Mouse (Mus musculus): ENCODE data around the gene Tcte1.

Tcte1 gene

GRCm38 (mm10) chr17:45563655-45564530 lies 40.7 kb downstream of the Tcte1 start, which contains the start of gene Slc35b2:
Gene Slc35b2, plus strand, starts transcription at chr17:45563874.
- in situ Hi-C loops (cut with MseI, MboI), result no loop called here

- in situ Hi-C loops (cut with MseI, MboI), result no loop called here
Measured at GRCm38 (mm10) chr17:45564531-45565084, 41.4 kb downstream of the Tcte1 start.

- in situ Hi-C loops (cut with MseI, MboI), result no loop called here
Measured at GRCm38 (mm10) chr17:45565103-45565502, 41.9 kb downstream of the Tcte1 start.

DNA sequence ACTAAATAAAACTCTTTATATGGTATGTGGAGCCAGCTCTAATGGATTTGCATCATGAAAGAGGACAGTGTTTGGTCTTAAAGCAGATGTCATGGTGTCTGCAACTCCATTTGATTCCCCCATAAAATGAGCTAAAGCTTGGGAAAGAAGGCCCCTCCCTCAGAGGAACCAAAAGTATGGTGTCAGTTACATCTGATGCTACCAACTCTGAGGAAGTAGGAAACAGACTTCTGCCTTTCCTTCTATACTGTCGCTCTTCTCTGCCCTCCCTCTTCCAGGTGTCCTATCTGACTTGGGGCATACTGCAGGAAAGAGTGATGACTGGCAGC lies 42.8 kb downstream of the Tcte1 start:
- in situ Hi-C loops (cut with MseI, MboI), result no loop called here

- in situ Hi-C loops (cut with MseI, MboI), result no loop called here
Measured at GRCm38 (mm10) chr17:45566360-45567161, 43.3 kb downstream of the Tcte1 start.

- in situ Hi-C loops (cut with MseI, MboI), result no loop called here
Measured at GRCm38 (mm10) chr17:45567162-45567601, 43.9 kb downstream of the Tcte1 start.

DNA sequence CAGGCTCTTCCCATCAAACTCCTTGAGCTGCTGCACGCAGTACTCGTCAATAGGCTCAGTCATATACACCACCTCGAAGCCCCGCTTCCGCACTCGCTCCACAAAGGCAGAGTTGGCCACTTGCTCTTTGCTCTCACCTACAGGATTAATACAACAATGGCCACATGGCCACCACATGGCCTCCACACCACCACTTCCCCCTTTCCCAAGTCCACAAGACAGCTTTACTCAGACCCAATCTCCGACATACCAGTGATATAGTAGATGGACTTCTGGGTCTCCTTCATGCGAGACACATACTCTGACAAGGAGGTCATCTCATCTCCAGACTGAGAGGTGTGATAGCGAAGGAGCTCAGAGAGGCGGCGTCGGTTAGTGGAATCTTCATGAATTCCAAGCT lies 45.8 kb downstream of the Tcte1 start:
- in situ Hi-C loops (cut with MseI, MboI), result no loop called here

- in situ Hi-C loops (cut with MseI, MboI), result no loop called here
Measured at GRCm38 (mm10) chr17:45569999-45570398, 46.8 kb downstream of the Tcte1 start.

DNA sequence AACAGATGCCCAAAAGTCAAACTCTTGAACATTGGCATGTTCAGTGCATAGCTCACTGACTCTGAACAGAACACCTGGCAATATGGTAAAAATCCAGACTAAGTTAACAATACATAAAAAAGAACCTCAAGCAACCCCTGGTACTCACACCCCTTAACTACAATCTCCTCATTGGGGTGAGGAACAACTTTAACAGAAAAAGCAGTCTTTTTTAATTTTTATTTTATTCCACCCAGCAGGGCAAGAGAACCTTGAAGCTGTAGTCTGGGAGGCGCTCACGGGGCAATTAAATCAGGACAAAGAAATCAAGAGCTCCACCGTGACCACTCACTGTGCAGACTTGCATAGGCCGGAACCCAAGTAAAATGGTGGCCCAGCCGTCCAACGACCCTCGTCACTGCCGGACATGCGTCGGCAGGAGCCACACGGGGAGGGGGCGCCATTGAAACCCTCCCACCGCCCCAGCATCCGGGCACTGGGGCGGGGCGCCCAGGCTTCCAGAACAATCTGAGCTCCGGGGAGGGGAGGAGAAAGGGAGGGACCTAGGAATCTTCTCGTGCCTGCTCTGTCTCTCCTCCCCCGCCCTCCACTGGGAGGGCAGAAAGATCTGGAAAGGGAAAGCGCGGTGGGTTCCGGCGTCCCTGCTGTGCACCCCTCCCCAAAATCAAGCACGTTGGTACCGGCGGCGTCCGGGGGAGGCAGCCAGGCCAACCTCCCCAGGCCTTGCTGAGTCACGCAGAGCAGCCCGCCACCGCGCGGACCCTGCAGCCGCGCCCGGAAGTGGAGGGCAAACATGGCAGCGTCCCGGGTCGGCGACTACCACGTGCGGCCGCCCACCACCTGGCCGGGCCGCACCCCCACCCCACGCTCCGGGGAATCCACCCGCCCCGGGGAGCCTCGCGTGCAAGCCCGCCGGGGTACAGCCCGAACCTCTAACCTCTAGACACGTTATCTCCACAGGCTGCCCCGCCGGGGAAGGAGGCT lies 49.2 kb downstream of the Tcte1 start:
- in situ Hi-C loops (cut with MseI, MboI), result no loop called here

GRCm38 (mm10) chr17:45573087-45573779 lies 50.0 kb downstream of the Tcte1 start, which contains the start of gene Hsp90ab1:
Gene Hsp90ab1, minus strand, starts transcription at chr17:45573271.
- in situ Hi-C loops (cut with MseI, MboI), result no loop called here

DNA sequence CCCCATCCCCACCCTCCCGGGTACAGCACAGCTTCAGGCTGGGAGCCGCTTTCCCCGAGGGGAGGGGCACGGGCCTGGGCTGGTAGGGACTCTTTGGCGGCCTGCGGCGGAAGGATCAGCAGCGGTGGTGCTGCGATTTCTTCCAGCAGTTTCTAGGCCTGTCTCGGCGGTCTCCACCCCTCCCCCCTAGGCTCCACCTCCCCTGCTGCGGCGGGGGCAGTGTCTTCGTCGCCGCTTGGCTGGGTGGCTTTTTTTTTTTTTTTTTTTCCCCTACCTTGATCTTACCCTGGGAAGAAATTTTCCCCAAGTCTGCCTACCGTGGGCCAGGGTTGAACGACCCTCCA lies 50.5 kb downstream of the Tcte1 start:
- in situ Hi-C loops (cut with MseI, MboI), result no loop called here

- in situ Hi-C loops (cut with MseI, MboI), result no loop called here
Measured at GRCm38 (mm10) chr17:45574129-45574761, 51.0 kb downstream of the Tcte1 start.

DNA sequence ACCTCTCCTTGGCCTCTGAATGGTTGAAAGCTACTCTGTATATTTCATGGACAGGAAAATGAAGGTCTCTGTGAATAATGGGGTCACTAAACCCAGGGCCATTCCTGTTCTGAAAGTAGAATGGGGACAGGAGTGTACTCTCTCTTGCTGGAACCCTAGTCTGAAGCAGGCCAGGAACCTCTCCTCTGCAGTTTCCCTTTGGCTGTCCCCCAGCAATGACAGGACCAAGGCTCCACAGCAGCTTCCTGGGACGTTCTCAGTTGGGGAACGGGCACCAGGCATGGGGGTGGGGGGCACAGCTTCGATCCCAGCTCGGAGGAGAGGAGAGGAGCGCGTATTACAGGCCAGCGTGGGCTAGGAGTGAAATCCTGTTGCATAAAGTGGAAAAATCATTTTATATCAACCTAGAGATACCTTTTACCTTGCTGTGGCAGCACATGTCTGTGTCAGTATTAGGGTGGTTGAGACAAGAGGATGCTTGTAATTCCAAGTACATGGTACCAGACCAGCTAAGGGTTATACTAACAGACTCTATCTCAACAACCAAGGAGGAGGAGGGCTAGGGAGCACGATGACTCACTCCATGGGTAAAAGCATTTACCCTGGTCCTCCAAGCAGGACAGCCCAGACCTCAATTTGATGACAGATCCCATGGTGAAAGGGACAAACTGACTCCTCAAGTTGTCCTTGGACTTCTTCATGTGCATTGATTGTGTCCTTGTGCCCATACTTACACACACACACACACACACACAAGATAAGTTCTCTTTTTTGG lies 52.1 kb downstream of the Tcte1 start:
- in situ Hi-C loops (cut with MseI, MboI), result no loop called here

DNA sequence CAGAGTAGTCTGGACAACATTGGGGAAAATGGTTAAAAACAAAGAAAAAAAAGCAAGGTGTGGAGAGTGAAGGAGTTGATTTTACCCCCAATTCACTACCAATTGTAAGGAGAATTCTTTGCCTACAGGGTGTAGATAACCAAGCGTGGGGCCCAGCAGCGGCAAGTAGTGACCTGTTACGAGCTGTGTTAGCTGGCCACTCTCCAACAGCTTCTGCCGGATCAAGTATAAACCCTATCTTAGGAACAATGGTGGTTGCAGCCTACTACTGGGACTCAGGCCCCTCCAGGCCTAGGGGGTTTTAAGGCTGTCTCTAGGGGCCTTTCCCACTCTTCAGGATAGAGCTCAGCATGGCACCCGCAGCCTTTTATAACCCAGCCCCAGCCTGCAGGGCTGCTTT lies 55.0 kb downstream of the Tcte1 start:
- in situ Hi-C loops (cut with MseI, MboI), result no loop called here

DNA sequence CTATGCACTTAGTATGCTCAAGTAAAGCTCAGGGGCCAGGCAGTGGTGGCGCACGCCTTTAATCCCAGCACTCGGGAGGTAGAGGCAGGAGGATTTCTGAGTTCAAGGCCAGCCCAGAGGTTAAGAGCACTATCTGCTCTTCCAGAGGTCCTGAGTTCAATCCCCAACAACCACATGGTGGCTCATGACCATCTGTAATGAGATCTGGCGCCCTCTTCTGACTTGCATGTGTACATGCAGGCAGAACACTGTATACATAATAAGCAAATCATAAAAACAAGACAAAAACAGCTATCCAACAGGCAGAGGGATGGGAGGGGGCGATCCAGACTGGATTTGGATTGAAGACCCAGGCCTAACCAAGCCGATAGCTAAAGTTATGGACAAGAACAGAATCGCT lies 55.6 kb downstream of the Tcte1 start:
- in situ Hi-C loops (cut with MseI, MboI), result no loop called here

DNA sequence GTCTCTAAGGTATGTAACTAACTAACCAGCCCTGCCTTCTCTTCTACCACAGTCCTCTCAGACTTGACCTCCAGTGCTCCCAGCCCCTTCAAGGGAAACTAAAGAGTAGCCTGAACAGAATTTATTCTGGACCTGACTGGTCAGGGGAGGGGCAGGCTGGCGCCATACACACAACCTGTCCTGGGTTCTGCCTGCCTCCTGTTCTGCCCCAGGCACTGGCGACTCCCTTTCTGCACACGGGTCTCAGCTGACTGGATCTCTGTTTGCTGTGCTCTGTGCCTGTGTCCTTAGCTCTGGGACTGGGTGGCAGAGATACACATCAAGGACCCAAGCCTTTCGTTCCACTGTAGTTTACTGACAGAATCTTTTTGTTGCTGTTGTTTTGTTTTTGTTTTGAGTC lies 56.3 kb downstream of the Tcte1 start:
- in situ Hi-C loops (cut with MseI, MboI), result no loop called here

DNA sequence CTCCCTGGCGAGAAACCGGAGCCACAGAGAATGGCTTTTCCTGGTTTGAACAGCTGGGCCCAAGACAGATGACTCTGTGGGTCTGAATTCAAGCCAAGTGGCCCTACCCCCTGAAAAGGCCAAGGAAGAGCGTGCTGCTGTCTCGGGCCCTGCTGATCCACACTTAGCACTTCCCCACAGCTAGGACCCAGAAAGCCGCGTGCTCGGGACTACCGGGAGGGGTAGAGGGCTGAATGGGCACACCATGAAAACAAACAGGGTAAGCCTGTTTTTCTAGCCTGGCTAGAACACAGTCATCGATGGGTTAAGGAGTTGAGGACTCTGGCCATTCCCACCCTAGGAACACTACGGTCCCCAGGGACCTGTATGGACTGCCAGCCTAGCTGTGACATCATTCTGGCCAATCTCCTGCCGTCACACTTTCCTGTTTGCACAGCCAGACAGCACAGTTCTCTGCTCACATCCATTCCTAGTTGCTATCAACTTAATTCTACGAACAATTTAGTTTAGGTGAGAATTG lies 57.8 kb downstream of the Tcte1 start:
- in situ Hi-C loops (cut with MseI, MboI), result no loop called here

DNA sequence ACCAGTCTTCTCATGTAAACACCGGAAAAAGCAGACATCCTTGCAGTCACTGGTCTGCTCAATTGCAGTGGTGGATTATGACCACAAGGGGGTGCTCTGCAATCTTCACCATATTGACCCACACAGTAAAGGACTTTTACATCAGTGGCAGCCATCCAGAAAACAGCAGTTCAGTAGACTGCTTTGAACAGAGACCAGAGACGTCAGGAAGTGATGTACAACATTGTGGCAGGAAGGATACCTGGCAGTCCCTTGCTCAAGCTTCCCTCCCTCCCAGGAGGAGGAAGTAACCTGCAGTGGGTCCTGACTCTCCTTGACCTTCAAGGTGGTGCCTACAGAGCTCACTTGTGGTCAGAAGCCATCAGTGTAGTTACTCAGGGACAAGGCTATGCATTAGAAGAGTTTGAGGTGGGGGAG lies 58.3 kb downstream of the Tcte1 start:
- in situ Hi-C loops (cut with MseI, MboI), result no loop called here

- in situ Hi-C loops (cut with MseI, MboI), result no loop called here
Measured at GRCm38 (mm10) chr17:45582188-45582587, 59.0 kb downstream of the Tcte1 start.
